Mouse (Mus musculus) ES-E14 (cell line): Measurements from ENCODE around the gene Tom1l2.

Experiments used
- CHD2 ChIP-seq: IDR thresholded peaks from 2 replicates; pipeline ENCODE4 v1.6.1; 2014; ENCODE audit warnings: mild to moderate bottlenecking, low read depth, low read length, inconsistent platforms
- MAFK ChIP-seq: IDR thresholded peaks from 2 replicates; pipeline ENCODE4 v1.6.1; 2014; ENCODE audit warnings: mild to moderate bottlenecking, low read depth, low read length, inconsistent platforms; ENCODE audit not compliant: insufficient read depth
- ZC3H11A ChIP-seq: IDR thresholded peaks from 2 replicates; pipeline ENCODE4 v1.6.1; 2012; ENCODE audit warnings: low read depth, mild to moderate bottlenecking, inconsistent platforms, low read length, borderline replicate concordance

DNA sequence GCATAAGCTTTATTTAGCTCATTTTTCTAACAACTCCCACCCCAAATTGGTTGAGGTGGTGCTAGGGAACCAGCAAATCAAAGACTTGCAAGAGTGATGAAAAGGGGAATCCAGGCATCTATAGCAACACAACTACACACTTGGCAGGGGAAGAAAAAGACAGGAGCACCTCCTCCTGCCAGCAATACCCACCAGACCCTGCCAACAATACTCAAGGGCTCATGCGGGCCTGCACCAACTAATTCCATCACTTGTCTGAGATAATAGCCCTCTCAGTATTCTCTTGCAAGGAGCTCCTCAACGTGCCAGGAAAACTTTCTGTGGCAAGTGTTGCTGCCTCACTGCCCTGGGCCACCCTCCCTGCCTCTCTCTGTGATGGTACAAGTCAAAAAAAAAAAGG is 49.2 kb downstream of the Tom1l2 start:
- TF ChIP-seq CHD2 (no peak), MAFK (no peak), ZC3H11A (no peak)
